ENCODE assay signal across 8 mouse cellular contexts in the genomic region with DNA sequence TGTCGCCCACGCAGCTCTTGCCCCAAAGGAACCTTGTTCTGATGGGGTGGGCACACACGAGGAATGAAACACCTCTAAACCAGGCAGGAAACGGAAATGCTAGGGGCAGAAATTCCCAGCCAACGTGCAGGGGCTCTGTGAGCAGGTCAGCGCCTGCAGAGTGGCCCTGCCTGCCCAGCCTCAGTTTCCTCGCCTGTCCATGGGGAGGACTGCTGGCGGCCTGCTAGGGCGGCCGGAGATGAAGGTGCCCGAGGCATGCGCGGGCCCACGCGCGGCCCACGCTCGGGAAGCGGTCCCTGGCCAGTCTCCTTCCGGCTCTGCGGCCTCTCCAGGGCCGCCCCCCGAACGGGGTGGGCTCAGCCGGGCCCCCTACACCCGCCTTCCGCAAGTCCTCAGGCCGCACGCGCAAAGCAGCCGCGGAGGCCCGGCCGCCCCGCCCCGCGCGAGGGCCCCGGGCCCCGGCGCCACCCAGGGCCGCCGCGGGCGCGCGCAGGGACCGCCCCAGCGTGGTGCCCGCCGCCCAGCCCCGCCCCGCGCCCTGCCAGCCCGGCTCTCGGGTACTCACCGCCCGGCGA. TPM values are rescaled to one million over a fixed set of nuclear protein-coding genes. Genes with fewer than 3 reads are reported as not detected.
DNase-seq lines count a peak whose midpoint lies in the region; ATAC-seq and TF ChIP-seq lines count a peak whose summit lies in the region.

No protein-coding gene starts in this region.

- H3K9ac ChIP-seq in forebrain, embryonic 11.5 days (ENCODE audit: low read length), result peak overlapping the region; percentile 84
- H3K9ac ChIP-seq in liver, embryonic 14.5 days (replicated peaks), result 0 out of 2 replicates have a peak overlapping the region, but pooled peaks have one; percentile 3

- peak overlapping the region; percentile 91 for H3K4me2 ChIP-seq in forebrain, embryonic 11.5 days (ENCODE audit: low read depth, low read length, severe bottlenecking)
- peak overlapping the region; percentile 52 for H3K4me2 ChIP-seq in liver, embryonic 14.5 days (ENCODE audit: low read depth)

- peak; percentile 10; the same call in 1 of the 2 replicates for TF ChIP-seq POLR2A in olfactory bulb, adult 2 months (IDR thresholded peaks at IDR 0.05; ENCODE audit: insufficient read depth, low read depth, low read length)

- DNase-seq in cerebellum, postnatal 10 days, result peak; percentile 32 to 52
- no peak for DNase-seq in cerebellum, adult 11-12 months
- peak; percentile 43 for DNase-seq in R1 (ENCODE audit: low read depth, low spot score)
- peak; percentile 83 for DNase-seq in forebrain, embryonic 11.5 days (ENCODE audit: low spot score)
- peak; percentile 61 for DNase-seq in induced T-regulatory cell, adult 2 months (ENCODE audit: low read depth)
- DNase-seq in liver, embryonic 14.5 days (ENCODE audit: low read depth in 3 of 3, low spot score in 3 of 3), result no peak
- DNase-seq in thymus, postnatal 14 days, result peak; percentile 76

- no peak overlapping the region for H3K27ac ChIP-seq in forebrain, embryonic 11.5 days (ENCODE audit: low read depth, low read length)
- no peak overlapping the region for H3K27ac ChIP-seq in liver, embryonic 14.5 days
- peak overlapping the region; percentile 57 for H3K27ac ChIP-seq in olfactory bulb, adult 2 months (ENCODE audit: insufficient read depth, low read depth, low read length)

- TF ChIP-seq CTCF in liver, embryonic 14.5 days (IDR thresholded peaks at IDR 0.05; ENCODE audit: low read depth), result no peak
- no peak for TF ChIP-seq CTCF in olfactory bulb, adult 2 months (IDR thresholded peaks at IDR 0.05; ENCODE audit: insufficient read depth, low read depth, low read length)

- H3K27me3 ChIP-seq in forebrain, embryonic 11.5 days (ENCODE audit: control insufficient read depth, insufficient read depth, low read length), result peaks cover 2% of the 10 kb centered on the region
- peaks cover 4% of the 10 kb centered on the region for H3K27me3 ChIP-seq in liver, embryonic 14.5 days (ENCODE audit: control insufficient read depth, insufficient read depth, low read length)

- 2% methylated on average over 43 of the region's 59 CpGs for WGBS in forebrain, embryonic 11.5 days
- 3% methylated on average over 50 of the region's 59 CpGs for WGBS in liver, embryonic 14.5 days (ENCODE audit: insufficient replicate concordance)
- WGBS in olfactory bulb, adult 2 months, result 2% methylated on average over 50 of the region's 59 CpGs

- H3K4me3 ChIP-seq in forebrain, embryonic 11.5 days (ENCODE audit: low read depth, low read length), result peak overlapping the region; percentile 65
- peak overlapping the region; percentile 10 to 38; a peak in 3 of 4 replicates for H3K4me3 ChIP-seq in liver, embryonic 14.5 days (ENCODE audit: insufficient read depth in 1 of 2, low read depth in 2 of 2, low read length in 2 of 2)
- peak overlapping the region; percentile 50 for H3K4me3 ChIP-seq in olfactory bulb, adult 2 months (ENCODE audit: insufficient read depth, low read depth, low read length)

- H3K36me3 ChIP-seq in forebrain, embryonic 11.5 days (ENCODE audit: control insufficient read depth, insufficient read depth, low read length), result no peaks in the 10 kb centered on the region
- H3K36me3 ChIP-seq in liver, embryonic 14.5 days (replicated peaks; ENCODE audit: control insufficient read depth, insufficient read depth, low read depth), result no peaks in the 10 kb centered on the region

- no peaks in the 10 kb centered on the region for H3K9me3 ChIP-seq in forebrain, embryonic 11.5 days (ENCODE audit: control insufficient read depth, low read length)
- H3K9me3 ChIP-seq in liver, embryonic 14.5 days (ENCODE audit: control insufficient read depth, low read length), result no peaks in the 10 kb centered on the region

- peaks cover 6% of the 10 kb centered on the region; the same call in 1 of the 2 replicates for H3K4me1 ChIP-seq in forebrain, embryonic 11.5 days (replicated peaks; ENCODE audit: control insufficient read depth, insufficient read depth, low read length)
- no peaks in the 10 kb centered on the region for H3K4me1 ChIP-seq in liver, embryonic 14.5 days (replicated peaks; ENCODE audit: control insufficient read depth in 2 of 2, insufficient read depth in 2 of 2, low read length in 1 of 2)
- H3K4me1 ChIP-seq in olfactory bulb, adult 2 months (ENCODE audit: control insufficient read depth, insufficient read depth, low read length), result peaks cover 26% of the 10 kb centered on the region

- no peak for TF ChIP-seq EP300 in liver, embryonic 14.5 days (IDR thresholded peaks at IDR 0.05; ENCODE audit: low read depth)

- peak; percentile 87 for ATAC-seq in forebrain, embryonic 11.5 days (replicated peaks; ENCODE audit: low FRiP score)
- peak; percentile 71 for ATAC-seq in liver, embryonic 14.5 days (ENCODE audit: insufficient read depth)

RNA-seq across cellular contexts. Expression of a gene that starts 0.4 kb away (rescaled TPM):
- 6.6 and 7.3 TPM in 2 replicates for polyA plus RNA-seq in forebrain, embryonic 11.5 days (2014; fragmentation: Nextera tagmentation; extraction: Ambion mirVana)
- polyA plus RNA-seq in liver, embryonic 14.5 days (2012; rRNA removed), result 1.4 and 1.5 TPM in 2 replicates
- 0.73 and 0.88 TPM in 2 replicates for polyA plus RNA-seq in liver, embryonic 14.5 days (2014; fragmentation: Nextera tagmentation; extraction: Ambion mirVana)
- not detected in 2 replicates for polyA plus RNA-seq in olfactory bulb, adult 2 months (2012; ENCODE audit: insufficient read depth, insufficient read length, low replicate concordance, missing spikeins)

Comparison
In these comparisons a context has a peak if more than half of its experiments do, and no peak if none do; other contexts are left out.
1. DNase-seq: peak in cerebellum, postnatal 10 days (2 of 2), R1 (single experiment), forebrain, embryonic 11.5 days (single experiment), induced T-regulatory cell, adult 2 months (single experiment) and thymus, postnatal 14 days (single experiment); none in cerebellum, adult 11-12 months (single experiment) and liver, embryonic 14.5 days (0 of 3).
2. Peak in every context shown above with its lines, with median percentiles within 50 percentile points of each other: H3K4me3 ChIP-seq.